Mouse (Mus musculus) limb, embryonic 10.5 days (tissue): Measurements from ENCODE around the gene Bphl. TPM values are rescaled to one million over a fixed set of nuclear protein-coding genes. Genes with fewer than 3 reads are reported as not detected.
"Not testable (repeated sequence)": the region's sequence is repeated elsewhere in the genome, so short reads cannot be mapped to it uniquely, and the experiment has no call there.

Experiments used
- DNase-seq: peaks from one replicate; pipeline ENCODE4 v3.0.0-alpha.2; 2017; ENCODE audit warnings: low spot score
- H3K27ac ChIP-seq: fragments of 300-500 bp; sonication (generic); 2 replicates; pipeline ENCODE4 v1.5.1; 2016; ENCODE audit warnings: mild to moderate bottlenecking
- H3K27me3 ChIP-seq: fragments of 300-500 bp; sonication (generic); 2 replicates; pipeline ENCODE4 v1.6.1; 2016; ENCODE audit warnings: low read depth, mild to moderate bottlenecking; ENCODE audit not compliant: poor library complexity, severe bottlenecking
- H3K36me3 ChIP-seq: fragments of 300-500 bp; sonication (generic); 2 replicates; pipeline ENCODE4 v1.6.1; 2016; ENCODE audit warnings: mild to moderate bottlenecking, moderate library complexity
- H3K4me1 ChIP-seq: fragments of 300-500 bp; sonication (generic); 2 replicates; pipeline ENCODE4 v1.6.1; 2016
- H3K4me3 ChIP-seq: fragments of 300-500 bp; sonication (generic); 2 replicates; pipeline ENCODE4 v1.5.1; 2016; ENCODE audit warnings: mild to moderate bottlenecking, moderate library complexity
- H3K9me3 ChIP-seq: fragments of 300-500 bp; sonication (generic); replicated peaks from 2 replicates; pipeline ENCODE4 v1.6.1; 2016; ENCODE audit warnings: mild to moderate bottlenecking
- WGBS: fragments of 180-500 bp; shearing (Covaris S2); methylation state at CpG from one replicate; pipeline ENCODE4 v1.1.7; 2016; 5-methylcytosine and 5-hydroxymethylcytosine counted together
- polyA plus RNA-seq: library from polyadenylated mRNA; unstranded; fragments of >200 nt; fragmentation: Nextera tagmentation; extraction: Ambion mirVana; gene quantifications from 2 replicates; pipeline ENCODE4 v1.2.1, GENCODE M21; 2016

Gene Bphl
- polyA plus RNA-seq, 1 experiment from 2014 or later = 33.6 TPM

DNA sequence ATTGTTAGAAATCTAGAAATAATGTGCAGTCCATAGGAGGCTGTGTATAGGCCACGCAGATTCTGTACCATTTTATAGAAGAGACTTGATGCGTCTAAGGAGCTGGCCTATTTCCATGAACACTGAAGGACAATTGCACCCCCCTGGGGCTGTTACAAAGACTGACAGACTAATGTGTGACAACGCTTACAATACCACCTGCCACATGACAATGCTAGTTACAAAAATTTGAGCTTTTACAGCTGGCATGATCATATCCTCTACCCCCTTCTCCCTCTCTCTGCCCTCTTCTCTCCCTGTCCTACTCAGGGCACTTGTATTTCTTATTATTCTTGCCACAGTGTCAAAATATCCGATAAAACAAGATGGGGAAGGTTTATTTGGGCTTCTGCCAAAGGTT is 44.5 kb downstream of the Bphl start:
- no peak for DNase-seq
- H3K36me3 ChIP-seq = no peaks in the 10 kb centered on the region
- H3K27me3 ChIP-seq = peaks cover 12% of the 10 kb centered on the region; the same call in 1 of the 2 replicates
- 93% methylated on average over 4 of the region's 4 CpGs for WGBS
- H3K4me3 ChIP-seq = no peak overlapping the region
- H3K27ac ChIP-seq = no peak overlapping the region
- no peaks in the 10 kb centered on the region for H3K9me3 ChIP-seq
- H3K4me1 ChIP-seq = peaks cover 16% of the 10 kb centered on the region

DNA sequence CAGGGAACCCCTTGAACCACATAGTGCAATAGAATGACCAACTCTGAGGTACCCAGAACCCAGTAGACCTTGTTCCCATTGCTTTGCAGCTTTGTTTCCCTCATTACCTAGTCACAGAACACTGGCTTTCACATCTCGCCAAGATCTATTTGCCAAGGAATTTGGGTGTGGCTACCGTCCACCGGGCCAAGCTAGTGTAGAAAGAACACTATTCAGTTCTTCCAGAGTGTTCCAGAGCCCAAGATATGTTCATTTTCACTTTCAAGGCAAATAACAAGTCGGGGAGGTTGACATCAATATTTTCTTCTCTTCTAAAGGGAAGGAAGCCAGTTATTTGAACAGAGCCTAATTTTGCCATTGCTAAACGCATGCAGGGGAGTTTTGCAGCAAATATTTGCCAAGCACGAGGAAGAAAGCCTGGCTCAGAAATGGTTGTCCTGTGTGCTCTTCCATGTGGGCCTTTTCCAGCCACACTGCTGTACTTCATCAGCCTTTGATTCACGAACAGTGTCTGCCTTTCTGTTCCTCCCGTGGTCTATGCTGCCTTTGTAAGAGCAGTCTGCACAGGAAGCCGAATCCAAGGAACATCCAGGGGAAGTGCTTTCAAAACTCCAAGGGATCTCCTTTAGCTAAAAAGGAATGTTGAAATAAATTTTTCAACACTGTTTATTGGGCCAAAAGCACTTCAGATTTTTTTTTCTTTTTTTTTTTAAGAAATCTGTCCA is 46.8 kb downstream of the Bphl start:
- H3K4me1 ChIP-seq = peaks cover 5% of the 10 kb centered on the region
- 85% methylated on average over 9 of the region's 9 CpGs for WGBS
- H3K4me3 ChIP-seq = no peak overlapping the region

DNA sequence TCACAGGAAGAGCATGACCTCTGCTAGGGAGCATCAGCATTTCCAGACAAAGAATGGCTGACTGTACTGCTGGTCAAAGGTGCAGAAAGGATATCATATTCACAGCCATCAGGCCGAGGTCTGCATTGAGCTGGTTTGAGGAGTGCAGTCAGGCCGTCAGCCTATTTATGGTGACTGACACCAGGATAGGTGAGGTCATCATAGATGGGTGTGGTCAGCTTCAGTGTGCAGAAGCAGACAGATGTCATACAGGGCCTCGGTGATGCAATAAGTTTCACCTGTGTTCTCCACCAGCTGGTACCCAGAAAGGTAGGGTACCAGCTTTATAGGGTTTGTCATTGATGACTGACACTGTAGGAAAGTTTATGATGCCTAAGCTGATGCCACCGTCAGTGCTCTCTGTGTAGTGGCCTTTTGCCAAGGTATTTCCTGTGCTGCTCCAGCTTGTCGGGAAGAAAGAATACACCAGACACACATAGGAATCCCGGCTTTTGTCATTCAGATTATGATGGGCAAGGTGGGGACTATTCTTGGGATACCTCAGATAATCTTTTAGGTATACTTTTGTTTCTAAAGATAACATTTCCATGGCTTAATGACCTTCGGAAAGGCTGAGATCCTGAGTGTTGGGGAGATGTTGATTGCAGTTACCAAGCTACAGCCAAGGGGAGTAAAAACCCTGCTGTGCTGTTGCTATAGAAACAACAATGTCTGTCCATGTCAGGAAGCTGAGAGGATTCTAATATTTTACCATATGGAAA is 49.8 kb downstream of the Bphl start:
- Histone ChIP-seq H3K4me1 (peaks cover 6% of the 10 kb centered on the region), H3K4me3 (no peak overlapping the region), H3K27ac (no peak overlapping the region), H3K27me3 (no peaks in the 10 kb centered on the region), H3K9me3 (no peaks in the 10 kb centered on the region), H3K36me3 (no peaks in the 10 kb centered on the region)
- 72% methylated on average over 7 of the region's 7 CpGs for WGBS
- DNase-seq = no peak

More for the DNA sequence above, 46.8 kb downstream of the Bphl start:
- no peak overlapping the region for H3K27ac ChIP-seq
- H3K9me3 ChIP-seq = no peaks in the 10 kb centered on the region
- peaks cover 3% of the 10 kb centered on the region; the same call in 1 of the 2 replicates for H3K27me3 ChIP-seq
- no peaks in the 10 kb centered on the region for H3K36me3 ChIP-seq
- no peak for DNase-seq

DNA sequence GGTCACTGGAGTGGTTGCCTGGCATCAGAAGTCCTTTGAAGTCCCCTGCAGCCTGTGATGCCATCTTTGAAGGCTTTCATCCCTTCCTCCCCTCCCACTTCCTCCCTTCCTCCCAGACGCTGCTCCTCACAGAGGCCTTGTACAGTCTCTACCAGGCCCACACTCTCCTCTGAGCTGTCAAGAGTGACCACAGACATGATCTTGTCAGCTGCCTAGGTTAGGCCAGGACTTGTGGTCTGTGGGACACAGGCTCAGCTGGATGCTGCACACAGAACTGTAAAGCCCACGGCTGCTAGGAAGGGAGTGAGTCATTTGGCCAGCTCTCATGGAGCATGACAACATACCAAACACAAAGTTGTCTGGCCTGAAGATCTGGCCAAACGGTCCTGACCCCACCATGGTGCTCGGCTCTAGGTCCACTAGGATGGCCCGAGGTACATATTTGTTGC is 50.8 kb downstream of the Bphl start:
- H3K4me1 ChIP-seq, H3K9me3 ChIP-seq, H3K27me3 ChIP-seq, H3K27ac ChIP-seq, H3K36me3 ChIP-seq, DNase-seq, H3K4me3 ChIP-seq: not testable (repeated sequence)
- 73% methylated on average over 5 of the region's 5 CpGs for WGBS

DNA sequence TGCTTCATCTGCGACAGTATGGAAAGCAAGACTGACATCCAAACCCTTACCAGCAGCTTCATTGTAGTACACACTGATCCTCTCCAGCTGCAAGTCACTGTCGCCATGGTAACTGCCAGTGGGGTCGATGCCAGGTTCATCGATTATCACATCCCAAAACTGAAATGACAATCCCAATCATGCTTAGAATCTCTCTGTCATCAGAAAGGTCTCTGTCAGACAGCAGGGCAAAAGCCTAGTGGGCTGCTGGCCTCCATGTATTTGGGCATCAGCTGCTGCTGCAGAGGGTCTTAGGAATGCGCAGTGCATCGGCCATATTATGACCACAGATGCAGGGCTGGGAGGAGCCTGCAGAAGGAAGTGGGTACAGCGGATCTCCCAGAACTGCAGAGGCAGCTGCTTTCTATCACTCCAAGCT is 51.5 kb downstream of the Bphl start:
- Histone ChIP-seq H3K27me3 (no peaks in the 10 kb centered on the region), H3K9me3 (no peaks in the 10 kb centered on the region), H3K4me3 (no peak overlapping the region), H3K4me1 (peaks cover 6% of the 10 kb centered on the region), H3K27ac (no peak overlapping the region), H3K36me3 (no peaks in the 10 kb centered on the region)
- DNase-seq = no peak
- WGBS = 75% methylated on average over 7 of the region's 7 CpGs

DNA sequence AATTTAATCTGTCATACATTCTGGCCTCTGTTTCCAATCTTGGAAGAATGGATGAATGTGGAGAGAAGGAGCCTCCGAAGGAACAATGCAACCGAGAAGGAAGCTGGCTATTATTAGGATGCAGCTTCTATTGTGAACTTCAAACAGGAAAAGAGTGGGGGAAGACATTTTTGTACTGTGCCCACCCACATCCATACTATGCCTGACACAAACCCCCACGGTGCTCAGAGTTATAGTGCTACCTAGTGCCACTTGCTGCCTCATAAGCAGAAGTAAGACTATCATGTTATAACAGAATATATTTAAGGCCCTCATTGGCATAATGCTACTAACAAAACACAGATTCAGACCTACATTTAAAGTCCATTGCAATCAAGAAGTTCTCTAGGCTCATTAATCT is 52.0 kb downstream of the Bphl start:
- Histone ChIP-seq H3K4me1 (peaks cover 6% of the 10 kb centered on the region), H3K27ac (no peak overlapping the region), H3K27me3 (no peaks in the 10 kb centered on the region), H3K9me3 (no peaks in the 10 kb centered on the region), H3K4me3 (no peak overlapping the region), H3K36me3 (no peaks in the 10 kb centered on the region)
- no peak for DNase-seq
- WGBS = 80% methylated on average over 3 of the region's 3 CpGs

DNA sequence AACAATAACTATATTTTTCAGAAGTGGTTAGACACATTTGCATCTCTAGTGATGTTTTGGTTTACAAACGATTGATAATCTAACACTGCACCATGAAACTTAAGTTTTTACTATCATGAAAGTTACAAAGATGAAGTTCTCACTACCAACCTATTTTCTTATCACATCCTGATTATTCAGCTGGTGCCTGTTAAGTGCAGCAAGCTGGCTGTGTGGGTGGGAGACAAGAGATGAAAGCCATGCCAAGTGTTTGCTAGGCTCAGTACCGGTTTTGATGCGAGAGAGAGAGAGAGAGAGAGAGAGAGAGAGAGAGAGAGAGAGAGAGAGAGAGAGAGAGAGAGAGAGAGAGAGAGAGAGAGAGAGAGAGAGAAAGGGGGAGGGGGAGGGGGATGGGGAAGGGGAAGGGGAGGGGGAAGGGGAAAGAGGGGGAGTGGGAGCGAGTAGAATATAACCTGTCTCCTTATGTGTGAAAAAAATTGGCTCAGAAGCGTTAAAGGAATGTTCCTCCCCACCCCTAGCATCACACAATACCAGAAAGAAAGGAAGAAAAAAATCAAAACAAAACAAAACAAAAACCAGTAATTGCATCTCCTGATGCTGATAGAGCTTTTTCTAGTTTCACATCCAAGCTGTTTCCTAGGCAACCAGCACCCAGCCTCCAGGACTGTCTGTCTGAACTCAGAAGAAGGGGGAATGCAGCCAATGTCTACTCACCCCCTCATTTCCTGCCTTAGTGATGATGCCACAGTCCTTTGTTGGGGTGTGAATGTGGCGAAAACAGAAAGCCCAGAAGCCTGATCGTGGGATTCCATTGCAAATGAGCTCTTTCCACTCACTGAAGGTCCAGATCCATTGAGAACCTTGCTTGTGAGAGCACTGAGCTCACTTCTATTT is 58.4 kb downstream of the Bphl start:
- Histone ChIP-seq H3K27me3 (no peaks in the 10 kb centered on the region), H3K9me3 (no peaks in the 10 kb centered on the region), H3K4me1 (peaks cover 3% of the 10 kb centered on the region; the same call in 1 of the 2 replicates), H3K27ac (no peak overlapping the region), H3K4me3 (no peak overlapping the region), H3K36me3 (no peaks in the 10 kb centered on the region)
- no peak for DNase-seq
- 53% methylated on average over 7 of the region's 7 CpGs for WGBS

DNA sequence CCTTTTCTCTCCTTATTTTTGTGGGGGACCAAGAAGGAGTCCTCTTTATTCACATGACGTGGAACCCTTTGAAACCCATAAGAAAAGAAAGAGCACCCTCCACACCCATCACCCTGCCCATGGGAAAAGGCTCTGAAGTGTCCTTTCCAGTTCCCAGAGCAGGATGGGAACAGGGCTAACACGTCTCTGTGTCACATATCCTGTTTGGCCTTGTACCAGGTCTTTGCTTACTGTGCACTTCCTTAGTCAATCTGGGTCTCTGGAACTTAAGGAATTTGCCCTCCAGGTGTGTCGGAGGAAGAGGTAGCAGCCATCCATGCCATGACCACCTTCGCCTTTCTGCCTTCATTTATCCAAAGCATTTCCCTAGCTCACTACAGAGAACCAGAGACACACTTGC is 59.1 kb downstream of the Bphl start:
- DNase-seq = no peak
- H3K9me3 ChIP-seq = no peaks in the 10 kb centered on the region
- WGBS = 74% methylated on average over 4 of the region's 4 CpGs
- H3K27ac ChIP-seq = no peak overlapping the region
- no peaks in the 10 kb centered on the region for H3K36me3 ChIP-seq
- H3K4me3 ChIP-seq = no peak overlapping the region
- H3K27me3 ChIP-seq = no peaks in the 10 kb centered on the region
- H3K4me1 ChIP-seq = peaks cover 3% of the 10 kb centered on the region; the same call in 1 of the 2 replicates

DNA sequence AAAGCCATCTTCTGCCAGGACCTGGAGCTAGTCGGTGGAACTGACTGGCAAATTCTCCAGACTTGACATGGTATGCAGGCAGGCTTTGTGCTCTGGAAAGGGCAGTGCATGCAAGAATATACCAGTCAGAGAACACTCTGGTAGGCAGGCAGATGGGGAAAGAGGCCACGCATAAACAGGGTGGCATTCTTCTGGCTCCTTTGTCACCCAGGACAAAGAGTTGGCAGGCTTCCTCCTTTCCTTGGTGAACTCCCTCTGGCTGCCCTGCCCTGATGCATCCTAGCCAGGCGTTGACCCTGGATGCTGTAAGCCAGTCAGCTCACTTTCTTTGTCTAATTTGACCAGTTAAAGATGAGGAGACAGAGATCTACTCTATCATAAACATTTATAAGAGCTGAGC is 59.7 kb downstream of the Bphl start:
- H3K36me3 ChIP-seq = no peaks in the 10 kb centered on the region
- peaks cover 3% of the 10 kb centered on the region; the same call in 1 of the 2 replicates for H3K4me1 ChIP-seq
- H3K27ac ChIP-seq = no peak overlapping the region
- WGBS = 82% methylated on average over 3 of the region's 3 CpGs
- no peak overlapping the region for H3K4me3 ChIP-seq
- no peaks in the 10 kb centered on the region for H3K27me3 ChIP-seq
- H3K9me3 ChIP-seq = no peaks in the 10 kb centered on the region
- DNase-seq = no peak

DNA sequence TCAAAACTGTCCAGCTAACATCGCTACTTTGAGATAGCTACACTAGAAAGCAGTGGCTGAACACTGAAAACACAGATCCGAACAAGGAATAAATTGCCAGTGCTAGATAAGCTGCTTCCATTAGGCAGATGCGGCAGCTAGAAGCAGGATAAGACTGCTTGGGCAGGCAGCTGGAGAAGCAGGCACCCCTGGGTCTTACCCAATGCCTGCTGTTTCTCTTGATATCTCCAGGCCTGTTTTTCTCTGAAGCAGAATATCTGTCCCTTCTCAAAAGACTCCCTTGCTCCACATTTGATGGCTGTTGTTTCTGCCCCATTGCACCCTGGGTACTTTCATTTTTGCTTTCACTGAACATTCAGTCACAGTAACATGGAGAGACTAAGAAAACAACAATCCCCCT is 63.3 kb downstream of the Bphl start:
- WGBS = 85% methylated on average over 3 of the region's 3 CpGs
- no peak overlapping the region for H3K4me3 ChIP-seq
- H3K9me3 ChIP-seq = no peaks in the 10 kb centered on the region
- H3K27ac ChIP-seq = no peak overlapping the region
- H3K27me3 ChIP-seq = no peaks in the 10 kb centered on the region
- no peak for DNase-seq
- H3K36me3 ChIP-seq = no peaks in the 10 kb centered on the region
- H3K4me1 ChIP-seq = peaks cover 3% of the 10 kb centered on the region; the same call in 1 of the 2 replicates

DNA sequence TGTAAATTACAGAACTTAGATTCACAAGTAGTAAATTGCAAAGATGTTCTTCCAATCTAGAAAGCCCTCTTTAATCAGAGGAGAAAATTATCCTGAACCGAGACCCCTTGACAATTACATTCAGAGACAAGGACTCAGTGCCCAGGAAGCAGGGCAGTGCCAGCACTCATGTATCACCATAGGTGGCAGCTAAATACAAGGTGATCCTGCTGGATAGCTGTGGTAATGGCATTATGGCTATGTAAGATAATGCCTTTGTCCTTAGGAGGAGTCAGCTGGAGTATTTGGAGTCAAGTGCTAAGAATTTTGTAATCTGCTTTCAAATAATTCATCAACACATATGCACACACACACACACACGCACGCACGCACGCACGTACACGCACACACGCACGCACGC is 63.9 kb downstream of the Bphl start:
- Histone ChIP-seq H3K4me1 (peaks cover under 1% of the 10 kb centered on the region; the same call in 1 of the 2 replicates), H3K27ac (no peak overlapping the region), H3K9me3 (no peaks in the 10 kb centered on the region), H3K4me3 (no peak overlapping the region), H3K36me3 (no peaks in the 10 kb centered on the region), H3K27me3 (no peaks in the 10 kb centered on the region)
- no peak for DNase-seq
- WGBS = 95% methylated on average over 10 of the region's 10 CpGs

DNA sequence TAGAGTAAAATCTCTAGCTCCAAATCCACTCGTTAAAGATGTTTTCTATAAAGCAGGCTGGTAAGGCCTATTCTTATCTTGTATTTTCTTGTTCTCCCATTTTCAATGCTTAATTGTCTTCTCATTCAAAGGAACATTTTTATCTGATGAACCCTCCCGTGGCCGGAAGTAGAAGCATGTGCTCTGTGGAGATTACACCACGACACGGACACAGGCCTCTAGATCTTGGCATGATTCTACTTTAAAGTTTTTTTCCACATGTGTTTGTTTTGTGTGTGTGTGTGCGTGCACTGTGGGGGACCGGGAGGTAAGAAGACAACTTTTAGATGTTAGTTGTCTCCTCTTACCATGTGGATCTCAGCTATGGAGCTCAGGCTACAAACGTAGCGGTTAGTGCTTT is 64.5 kb downstream of the Bphl start:
- Histone ChIP-seq H3K27me3 (no peaks in the 10 kb centered on the region), H3K36me3 (no peaks in the 10 kb centered on the region), H3K4me1 (no peaks in the 10 kb centered on the region), H3K27ac (no peak overlapping the region), H3K4me3 (no peak overlapping the region), H3K9me3 (no peaks in the 10 kb centered on the region)
- no peak for DNase-seq
- WGBS = 93% methylated on average over 9 of the region's 9 CpGs
